Mouse (Mus musculus): ENCODE data around the gene Uhmk1.

DNA sequence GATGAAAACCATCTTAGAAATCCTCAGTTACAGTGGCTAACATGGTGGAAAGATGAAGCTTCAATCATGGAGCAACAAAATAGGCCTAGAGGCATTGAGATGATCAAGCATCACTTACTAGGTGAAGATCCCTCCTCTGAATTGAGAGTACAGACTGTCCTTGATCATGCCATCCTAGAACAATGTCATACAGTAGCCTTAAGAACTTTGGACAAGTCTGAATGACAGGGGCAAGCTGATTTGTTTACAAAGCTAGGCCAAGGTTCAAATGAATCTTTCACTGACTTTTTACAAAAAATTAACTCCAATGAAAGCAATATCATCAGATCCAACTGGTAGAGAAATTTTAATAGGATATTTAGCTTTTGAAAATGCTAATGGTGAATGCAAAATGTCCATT lies 5.2 kb upstream of the Uhmk1 start:
- TF ChIP-seq CTCF (IDR thresholded peaks at IDR 0.05; ENCODE audit: low read depth, low read length) (no peak), POLR2A (IDR thresholded peaks at IDR 0.05; ENCODE audit: extremely low read depth, insufficient read depth, low read length) (no peak)

All from liver, adult 2 months (tissue).